Mouse (Mus musculus): ENCODE measurements around the gene Cd96. TPM values are rescaled to one million over a fixed set of nuclear protein-coding genes. Genes with fewer than 3 reads are reported as not detected.

Cd96 gene
- polyA plus RNA-seq, 1 experiment = not detected

GRCm38 (mm10) chr16:46019799-46020198, 100.3 kb downstream of the Cd96 start:
- no peaks in the 10 kb centered on the region for H3K4me1 ChIP-seq (ENCODE audit: control insufficient read depth, insufficient read depth, low read length)
- no peak overlapping the region for H3K4me3 ChIP-seq (ENCODE audit: insufficient read depth, low read length)
- TF ChIP-seq CTCF (IDR thresholded peaks at IDR 0.05; ENCODE audit: extremely low read depth, insufficient read depth, low read length) (no peak), POLR2A (IDR thresholded peaks at IDR 0.05; ENCODE audit: extremely low read depth, insufficient read depth, low read length) (no peak)
- H3K27ac ChIP-seq (ENCODE audit: insufficient read depth, low read length) = no peak overlapping the region

- Histone ChIP-seq H3K4me1 (ENCODE audit: control insufficient read depth, insufficient read depth, low read length) (no peaks in the 10 kb centered on the region), H3K27ac (ENCODE audit: insufficient read depth, low read length) (no peak overlapping the region), H3K4me3 (ENCODE audit: insufficient read depth, low read length) (no peak overlapping the region)
- no peak for TF ChIP-seq CTCF (IDR thresholded peaks at IDR 0.05; ENCODE audit: extremely low read depth, insufficient read depth, low read length)
- no peak for TF ChIP-seq POLR2A (IDR thresholded peaks at IDR 0.05; ENCODE audit: extremely low read depth, insufficient read depth, low read length)
Observed at GRCm38 (mm10) chr16:46019359-46019758, 100.7 kb downstream of the Cd96 start.

GRCm38 (mm10) chr16:46011696-46012095, 108.4 kb downstream of the Cd96 start:
- H3K4me3 ChIP-seq (ENCODE audit: insufficient read depth, low read length) = no peak overlapping the region; the same call in 1 of the 2 replicates
- H3K4me1 ChIP-seq (ENCODE audit: control insufficient read depth, insufficient read depth, low read length) = no peaks in the 10 kb centered on the region
- TF ChIP-seq CTCF (IDR thresholded peaks at IDR 0.05; ENCODE audit: extremely low read depth, insufficient read depth, low read length) (no peak), POLR2A (IDR thresholded peaks at IDR 0.05; ENCODE audit: extremely low read depth, insufficient read depth, low read length) (no peak)
- H3K27ac ChIP-seq (ENCODE audit: insufficient read depth, low read length) = no peak overlapping the region

GRCm38 (mm10) chr16:46010906-46011220, 109.2 kb downstream of the Cd96 start:
- H3K4me1 ChIP-seq (ENCODE audit: control insufficient read depth, insufficient read depth, low read length) = no peaks in the 10 kb centered on the region
- no peak overlapping the region; the same call in 1 of the 2 replicates for H3K27ac ChIP-seq (ENCODE audit: insufficient read depth, low read length)
- peak overlapping the region; percentile 57 for H3K4me3 ChIP-seq (ENCODE audit: insufficient read depth, low read length)
- no peak for TF ChIP-seq CTCF (IDR thresholded peaks at IDR 0.05; ENCODE audit: extremely low read depth, insufficient read depth, low read length)
- TF ChIP-seq POLR2A (IDR thresholded peaks at IDR 0.05; ENCODE audit: extremely low read depth, insufficient read depth, low read length) = no peak

- Histone ChIP-seq H3K27ac (ENCODE audit: insufficient read depth, low read length) (no peak within 1 kb of the TSS; the same call in 1 of the 2 replicates), H3K4me3 (ENCODE audit: insufficient read depth, low read length) (peak within 1 kb of the TSS; percentile 57), H3K4me1 (ENCODE audit: control insufficient read depth, insufficient read depth, low read length) (no peaks in the 10 kb centered on the region)
- TF ChIP-seq CTCF (IDR thresholded peaks at IDR 0.05; ENCODE audit: extremely low read depth, insufficient read depth, low read length) (no peak), POLR2A (IDR thresholded peaks at IDR 0.05; ENCODE audit: extremely low read depth, insufficient read depth, low read length) (peak; percentile 92)
Observed at GRCm38 (mm10) chr16:46010153-46010905, 109.7 kb downstream of the Cd96 start, which contains the start of gene Plcxd2. Gene Plcxd2 (minus strand): TSS chr16:46010218.

GRCm38 (mm10) chr16:46009717-46010116, 110.3 kb downstream of the Cd96 start:
- no peak for TF ChIP-seq POLR2A (IDR thresholded peaks at IDR 0.05; ENCODE audit: extremely low read depth, insufficient read depth, low read length)
- Histone ChIP-seq H3K4me3 (ENCODE audit: insufficient read depth, low read length) (peak overlapping the region; percentile 57), H3K4me1 (ENCODE audit: control insufficient read depth, insufficient read depth, low read length) (no peaks in the 10 kb centered on the region), H3K27ac (ENCODE audit: insufficient read depth, low read length) (no peak overlapping the region)

- no peaks in the 10 kb centered on the region for H3K4me1 ChIP-seq (ENCODE audit: control insufficient read depth, insufficient read depth, low read length)
- TF ChIP-seq CTCF (IDR thresholded peaks at IDR 0.05; ENCODE audit: extremely low read depth, insufficient read depth, low read length) = no peak
- TF ChIP-seq POLR2A (IDR thresholded peaks at IDR 0.05; ENCODE audit: extremely low read depth, insufficient read depth, low read length) = no peak
- H3K4me3 ChIP-seq (ENCODE audit: insufficient read depth, low read length) = peak overlapping the region; percentile 57
- H3K27ac ChIP-seq (ENCODE audit: insufficient read depth, low read length) = no peak overlapping the region
Observed at GRCm38 (mm10) chr16:46008766-46009165, 111.3 kb downstream of the Cd96 start.

GRCm38 (mm10) chr16:46008036-46008605, 111.9 kb downstream of the Cd96 start:
- peak overlapping the region; percentile 57; the same call in 1 of the 2 replicates for H3K4me3 ChIP-seq (ENCODE audit: insufficient read depth, low read length)
- H3K27ac ChIP-seq (ENCODE audit: insufficient read depth, low read length) = no peak overlapping the region
- H3K4me1 ChIP-seq (ENCODE audit: control insufficient read depth, insufficient read depth, low read length) = no peaks in the 10 kb centered on the region
- TF ChIP-seq CTCF (IDR thresholded peaks at IDR 0.05; ENCODE audit: extremely low read depth, insufficient read depth, low read length) = no peak
- no peak for TF ChIP-seq POLR2A (IDR thresholded peaks at IDR 0.05; ENCODE audit: extremely low read depth, insufficient read depth, low read length)

- H3K4me3 ChIP-seq (ENCODE audit: insufficient read depth, low read length) = no peak overlapping the region
- no peak for TF ChIP-seq CTCF (IDR thresholded peaks at IDR 0.05; ENCODE audit: extremely low read depth, insufficient read depth, low read length)
- no peak for TF ChIP-seq POLR2A (IDR thresholded peaks at IDR 0.05; ENCODE audit: extremely low read depth, insufficient read depth, low read length)
- no peaks in the 10 kb centered on the region for H3K4me1 ChIP-seq (ENCODE audit: control insufficient read depth, insufficient read depth, low read length)
- no peak overlapping the region for H3K27ac ChIP-seq (ENCODE audit: insufficient read depth, low read length)
Observed at GRCm38 (mm10) chr16:46006261-46006660, 113.8 kb downstream of the Cd96 start.
